17 mouse cellular contexts compared by ENCODE assay signal in the genomic region with DNA sequence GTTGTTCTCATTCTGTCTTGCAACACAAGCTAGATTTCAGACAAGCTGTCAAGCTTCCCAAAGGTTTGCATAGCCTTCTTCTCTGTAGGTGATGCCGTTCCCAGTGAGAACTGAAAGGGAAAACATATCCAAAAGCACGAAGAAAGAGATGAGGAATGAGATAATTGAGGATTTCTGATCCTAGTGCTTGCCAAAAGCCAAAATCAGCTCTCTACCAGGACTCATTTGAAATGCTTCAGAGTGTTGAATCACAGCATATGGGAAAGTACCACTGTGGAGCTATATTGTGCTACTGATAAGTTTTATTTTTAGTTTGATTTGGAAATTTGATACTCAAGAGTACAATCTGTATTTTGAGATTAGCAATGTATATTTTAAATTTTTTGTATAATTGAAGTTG.
"Had no signal": no experiment of that assay in that cellular context is flagged by ENCODE, and none has a peak within 500 bp of the region (broad histone marks: within the 10 kb centered on the region; RNA-seq: fewer than 3 reads in every experiment).

No protein-coding gene starts in this region.

- H3K36me3 ChIP-seq: lung, embryonic 15.5 days; midbrain, embryonic 13.5 days; midbrain, embryonic 15.5 days; neural tube, embryonic 12.5 days; stomach, embryonic 15.5 days had no signal

- H3K9me3 ChIP-seq: lung, embryonic 15.5 days; megakaryocyte, embryonic 14.5 days; midbrain, embryonic 13.5 days; midbrain, embryonic 15.5 days; neural tube, embryonic 12.5 days; stomach, embryonic 15.5 days had no signal

- H3K4me1 ChIP-seq: lung, embryonic 15.5 days; megakaryocyte, embryonic 14.5 days; midbrain, embryonic 13.5 days; midbrain, embryonic 15.5 days; neural tube, embryonic 12.5 days; stomach, embryonic 15.5 days had no signal

- H3K9ac ChIP-seq: lung, embryonic 15.5 days; midbrain, embryonic 13.5 days; midbrain, embryonic 15.5 days; neural tube, embryonic 12.5 days; stomach, embryonic 15.5 days had no signal

- H3K27ac ChIP-seq: lung, embryonic 15.5 days; macrophage; midbrain, embryonic 13.5 days; midbrain, embryonic 15.5 days; neural tube, embryonic 12.5 days; stomach, embryonic 15.5 days; stomach, postnatal 0 days had no signal

- H3K4me2 ChIP-seq: lung, embryonic 15.5 days; midbrain, embryonic 11.5 days; midbrain, embryonic 13.5 days; midbrain, embryonic 15.5 days; neural tube, embryonic 12.5 days; stomach, embryonic 15.5 days had no signal

- H3K4me3 ChIP-seq: lung, embryonic 15.5 days; megakaryocyte, embryonic 14.5 days; midbrain, embryonic 13.5 days; midbrain, embryonic 15.5 days; neural tube, embryonic 12.5 days; stomach, embryonic 15.5 days had no signal

- ATAC-seq: lung, postnatal 0 days; midbrain, embryonic 13.5 days; midbrain, embryonic 15.5 days had no signal

- H3K27me3 ChIP-seq: lung, embryonic 15.5 days; megakaryocyte, embryonic 14.5 days; midbrain, embryonic 13.5 days; midbrain, embryonic 15.5 days; neural tube, embryonic 12.5 days; stomach, embryonic 15.5 days had no signal

- DNase-seq: lung, adult 2 months; lung, postnatal 14 days; lung, postnatal 36 days; right cerebral cortex, postnatal 14 days; thymus, adult 18-20 months; thymus, postnatal 14 days; thymus, postnatal 36 days had no signal
